Mouse (Mus musculus) E14TG2a.4 (cell line): Measurements from ENCODE around the gene Kdm4b.

Experiments used
- H3K27me3 ChIP-seq: 2 replicates; pipeline ENCODE4 v1.6.1; 2014; ENCODE audit warnings: low read length, control low read depth; ENCODE audit not compliant: insufficient read depth
- H3K36me3 ChIP-seq: 2 replicates; pipeline ENCODE4 v1.6.1; 2014; ENCODE audit warnings: low read length, control low read depth; ENCODE audit not compliant: insufficient read depth
- H3K4me1 ChIP-seq: replicated peaks from 2 replicates; pipeline ENCODE4 v1.6.1; 2014; ENCODE audit warnings: low read depth, low read length, control low read depth
- H3K4me3 ChIP-seq: replicated peaks from 2 replicates; pipeline ENCODE4 v1.5.1; 2014; ENCODE audit warnings: mild to moderate bottlenecking, low read length
- H3K9me3 ChIP-seq: 2 replicates; pipeline ENCODE4 v1.6.1; 2014; ENCODE audit warnings: low read length, control low read depth
- CTCF ChIP-seq: conservative IDR thresholded peaks from 2 replicates; pipeline ENCODE4 v1.5.1; 2014; ENCODE audit warnings: low read length
- NANOG ChIP-seq: IDR thresholded peaks from 2 replicates; pipeline ENCODE4 v1.6.1; 2014; ENCODE audit warnings: borderline replicate concordance, low read length, mixed read lengths
- POU5F1 ChIP-seq: IDR thresholded peaks from 2 replicates; pipeline ENCODE4 v1.6.1; 2014; ENCODE audit warnings: low read length, borderline replicate concordance

The Kdm4b gene

DNA sequence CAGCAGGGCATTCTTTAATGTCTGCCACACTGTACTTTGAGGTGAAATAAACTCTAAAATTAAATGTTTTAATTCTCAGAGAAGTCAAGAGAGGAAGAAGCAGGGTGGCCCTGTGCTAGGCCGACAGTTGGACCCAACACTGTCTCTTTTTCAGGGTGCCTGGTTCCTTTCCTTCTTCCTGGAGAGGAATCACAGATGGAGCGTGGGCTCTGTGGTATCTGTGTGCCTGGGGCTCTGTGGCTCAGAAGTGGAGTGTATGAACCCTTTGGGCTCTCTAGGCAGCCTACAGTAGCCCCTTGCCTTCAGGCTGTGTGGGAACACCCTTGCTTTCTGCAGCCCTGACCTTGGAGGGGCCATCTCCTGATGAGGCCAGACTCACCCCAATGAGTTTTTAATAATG lies 35.7 kb downstream of the Kdm4b start:
- Histone ChIP-seq H3K4me3 (no peak overlapping the region), H3K4me1 (peaks cover 42% of the 10 kb centered on the region), H3K27me3 (no peaks in the 10 kb centered on the region), H3K36me3 (peaks cover 95% of the 10 kb centered on the region), H3K9me3 (no peaks in the 10 kb centered on the region)
- TF ChIP-seq NANOG (no peak), CTCF (no peak), POU5F1 (no peak)

DNA sequence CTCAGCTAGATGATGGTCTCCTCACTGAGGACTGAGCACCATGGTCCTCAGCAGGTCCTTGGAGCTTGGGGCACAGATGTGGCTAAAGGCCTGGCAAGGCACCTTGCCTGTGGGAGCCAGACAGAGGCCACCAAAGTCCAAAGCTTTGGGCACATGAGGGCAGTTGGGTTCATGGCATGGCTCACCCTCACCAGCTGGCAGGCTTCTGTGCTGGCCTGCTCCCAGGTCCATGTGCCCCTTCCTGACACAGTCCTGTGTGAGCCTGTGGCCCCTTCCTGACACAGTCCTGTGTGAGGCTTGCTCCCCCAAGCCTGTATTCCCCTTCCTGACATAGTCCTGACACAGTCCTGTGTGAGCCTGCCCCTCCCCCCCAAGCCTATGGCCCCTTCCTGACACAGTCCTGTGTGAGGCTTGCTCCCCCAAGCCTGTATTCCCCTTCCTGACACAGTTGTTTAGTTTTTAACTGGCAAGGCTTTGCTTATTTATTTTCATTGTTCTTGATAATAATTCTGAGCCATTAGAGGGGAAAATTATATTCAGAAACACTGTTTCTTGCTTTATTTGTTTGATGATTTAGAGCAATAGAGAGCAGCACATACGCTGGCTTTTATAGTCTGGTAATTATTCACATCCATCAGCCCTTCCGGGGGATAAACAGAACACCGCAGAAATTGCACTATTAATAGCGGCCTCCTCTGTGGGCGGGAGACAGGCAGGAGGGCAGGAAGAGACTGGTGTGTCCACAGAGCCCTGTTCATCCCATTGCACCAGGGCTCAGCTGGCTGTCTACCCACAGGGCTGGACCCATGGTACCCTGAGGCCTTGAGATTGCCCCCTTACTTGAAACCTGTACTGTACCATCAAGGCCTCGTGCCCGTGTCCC lies 40.2 kb downstream of the Kdm4b start:
- no peaks in the 10 kb centered on the region for H3K9me3 ChIP-seq
- H3K36me3 ChIP-seq, result peaks cover 95% of the 10 kb centered on the region
- peaks cover 29% of the 10 kb centered on the region for H3K4me1 ChIP-seq
- TF ChIP-seq CTCF (no peak), POU5F1 (no peak), NANOG (no peak)
- H3K27me3 ChIP-seq, result no peaks in the 10 kb centered on the region
- H3K4me3 ChIP-seq, result no peak overlapping the region

DNA sequence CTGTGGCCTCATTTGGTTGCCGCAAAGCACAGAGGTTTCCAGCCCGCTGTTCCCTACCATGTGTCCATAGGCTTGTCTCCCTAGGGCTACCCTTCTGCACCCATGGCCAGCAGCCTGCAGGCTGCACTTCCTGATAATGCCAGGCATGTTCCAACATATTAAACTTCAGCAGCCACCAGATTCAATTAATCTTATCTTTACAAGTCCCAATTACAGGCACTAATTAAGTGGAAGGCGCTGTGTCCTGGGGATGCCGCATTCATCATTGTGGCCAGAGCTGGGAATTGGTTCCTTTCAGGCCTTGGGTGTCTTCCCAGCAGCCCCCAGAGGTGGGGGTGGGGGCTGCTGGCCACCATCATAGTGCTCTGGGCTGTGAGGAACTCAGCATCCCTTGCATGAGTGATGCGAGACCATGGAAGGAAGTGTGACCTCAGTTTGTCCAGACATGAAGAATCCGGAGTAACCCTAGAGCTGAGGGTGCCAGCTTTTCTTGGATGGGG lies 42.5 kb downstream of the Kdm4b start:
- no peak overlapping the region for H3K4me3 ChIP-seq
- H3K27me3 ChIP-seq, result no peaks in the 10 kb centered on the region
- H3K4me1 ChIP-seq, result peaks cover 14% of the 10 kb centered on the region
- H3K9me3 ChIP-seq, result no peaks in the 10 kb centered on the region
- TF ChIP-seq CTCF (no peak), POU5F1 (no peak), NANOG (no peak)
- H3K36me3 ChIP-seq, result peaks cover 96% of the 10 kb centered on the region

DNA sequence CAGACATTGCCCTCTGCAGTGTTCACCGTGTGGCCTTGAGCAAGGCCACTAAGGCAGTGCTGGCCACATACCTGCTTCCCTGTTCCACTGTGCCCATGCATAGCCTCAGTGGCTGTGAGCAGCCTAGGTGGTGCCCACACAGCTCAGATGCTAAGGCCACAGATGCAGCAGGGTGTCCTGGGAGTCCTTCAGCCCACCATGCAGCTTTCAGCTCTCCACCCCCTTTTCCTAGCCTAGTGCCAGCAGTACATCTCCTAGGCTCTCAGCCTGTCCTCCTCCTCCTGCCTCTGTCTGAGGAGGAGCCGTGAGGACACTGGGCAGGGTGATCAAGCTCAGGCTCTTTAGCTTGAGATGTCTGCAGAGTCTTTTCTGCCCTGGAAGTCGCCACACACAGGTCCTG lies 44.2 kb downstream of the Kdm4b start:
- Histone ChIP-seq H3K9me3 (no peaks in the 10 kb centered on the region), H3K4me1 (peaks cover 12% of the 10 kb centered on the region), H3K36me3 (peaks cover 99% of the 10 kb centered on the region), H3K4me3 (no peak overlapping the region), H3K27me3 (no peaks in the 10 kb centered on the region)
- TF ChIP-seq CTCF (no peak), NANOG (no peak), POU5F1 (no peak)

DNA sequence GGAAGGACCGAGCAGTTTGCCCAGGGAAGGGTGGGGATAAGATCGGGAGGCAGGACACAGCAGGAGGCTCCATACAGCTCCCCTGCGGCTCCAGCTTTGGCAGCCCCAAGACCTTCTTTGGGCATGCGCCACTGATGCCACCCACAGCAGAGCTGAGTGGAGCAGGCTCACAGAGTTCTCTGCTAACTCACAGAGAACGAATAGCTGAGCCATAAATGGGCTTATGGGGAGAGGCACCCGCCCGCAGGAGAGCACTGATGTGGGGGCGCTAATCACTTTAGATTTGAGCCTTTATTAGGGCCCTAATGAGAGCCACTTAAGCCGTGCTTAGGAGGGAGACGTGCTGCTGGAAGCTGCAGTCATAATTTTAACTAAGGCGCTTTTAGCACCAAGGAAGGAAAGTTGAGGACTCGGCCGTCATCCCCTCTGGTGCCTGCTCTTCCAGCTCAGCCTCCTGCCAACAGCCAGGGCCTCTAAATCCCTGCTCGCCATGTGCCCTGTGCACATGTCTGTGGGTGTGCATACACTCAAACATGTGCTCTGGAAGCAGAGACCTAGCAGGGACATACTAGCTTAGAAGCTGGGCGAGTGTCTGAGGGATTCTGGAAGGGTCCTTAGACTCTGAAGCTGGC lies 45.3 kb downstream of the Kdm4b start:
- H3K9me3 ChIP-seq, result no peaks in the 10 kb centered on the region
- TF ChIP-seq CTCF (no peak), POU5F1 (no peak), NANOG (no peak)
- H3K4me3 ChIP-seq, result no peak overlapping the region
- H3K36me3 ChIP-seq, result peaks cover 99% of the 10 kb centered on the region
- no peaks in the 10 kb centered on the region for H3K27me3 ChIP-seq
- H3K4me1 ChIP-seq, result peaks cover 12% of the 10 kb centered on the region

DNA sequence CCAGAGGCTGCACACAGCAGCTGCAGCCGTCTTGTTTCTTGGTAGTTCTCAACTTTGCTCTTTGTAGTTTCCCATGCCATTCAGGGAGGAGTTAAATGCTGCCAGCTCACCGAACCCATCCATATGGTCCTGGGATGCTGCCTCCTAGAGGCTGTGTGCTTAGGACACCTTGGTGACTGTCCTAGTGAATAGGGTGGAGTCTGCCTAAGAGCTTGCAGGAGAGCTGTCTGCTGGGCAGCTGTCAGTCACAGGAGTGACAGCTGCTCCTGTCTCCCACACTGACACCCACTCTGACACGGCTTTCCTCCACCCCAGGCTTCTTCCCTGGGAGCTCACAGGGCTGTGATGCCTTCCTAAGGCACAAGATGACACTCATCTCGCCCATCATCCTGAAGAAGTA lies 46.2 kb downstream of the Kdm4b start:
- no peak overlapping the region for H3K4me3 ChIP-seq
- H3K4me1 ChIP-seq, result peaks cover 12% of the 10 kb centered on the region
- H3K27me3 ChIP-seq, result no peaks in the 10 kb centered on the region
- no peaks in the 10 kb centered on the region for H3K9me3 ChIP-seq
- H3K36me3 ChIP-seq, result peaks cover 100% of the 10 kb centered on the region
- TF ChIP-seq CTCF, result 0 out of 2 replicates have a peak, but pooled peaks have one; percentile 13
- no peak for TF ChIP-seq NANOG

DNA sequence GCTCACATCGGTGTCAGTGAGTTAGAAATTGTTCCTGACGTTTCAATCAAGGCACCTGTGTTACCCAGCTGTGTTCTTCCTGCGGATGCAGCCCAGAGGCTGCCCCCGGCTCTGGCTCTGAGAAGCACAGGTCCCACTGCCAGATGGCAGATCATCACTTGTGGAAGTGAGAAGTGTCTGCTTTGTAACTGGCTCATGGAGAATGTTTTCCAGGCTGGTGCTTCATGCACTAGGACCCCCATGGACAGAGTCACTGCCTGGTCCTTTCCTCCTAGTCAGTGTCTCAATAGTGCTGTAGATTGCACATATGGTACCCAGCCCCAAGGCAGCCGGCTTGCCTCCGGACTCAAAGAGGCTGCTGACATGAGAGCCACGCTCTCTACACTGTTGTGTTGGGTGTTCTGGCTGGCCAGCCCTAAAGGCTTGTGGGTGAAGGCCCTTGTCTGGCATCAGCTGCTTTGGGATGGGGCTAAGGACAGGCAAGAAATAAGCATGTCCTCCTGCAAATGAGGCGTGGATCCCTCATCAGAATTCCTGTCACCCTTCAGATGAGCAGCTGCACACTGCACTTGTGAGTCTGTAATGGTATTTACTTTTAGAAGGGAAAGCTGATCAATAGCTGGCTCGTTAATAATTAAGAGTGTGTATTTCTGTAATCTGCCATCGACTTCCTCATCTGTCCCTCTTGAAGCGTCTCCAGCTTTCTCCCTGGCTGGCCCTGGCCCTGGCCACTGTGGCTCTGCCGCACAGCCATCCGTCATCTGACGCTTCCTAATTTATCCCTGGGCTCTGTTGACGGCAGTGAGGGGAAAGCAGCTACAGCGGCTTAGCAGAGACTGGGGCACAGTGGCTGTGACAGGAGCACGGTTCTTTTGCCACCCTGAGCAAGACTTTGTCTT lies 47.5 kb downstream of the Kdm4b start:
- Histone ChIP-seq H3K4me3 (no peak overlapping the region), H3K4me1 (peaks cover 12% of the 10 kb centered on the region), H3K9me3 (no peaks in the 10 kb centered on the region), H3K36me3 (peaks cover 100% of the 10 kb centered on the region), H3K27me3 (no peaks in the 10 kb centered on the region)
- TF ChIP-seq CTCF (no peak), POU5F1 (no peak), NANOG (no peak)

DNA sequence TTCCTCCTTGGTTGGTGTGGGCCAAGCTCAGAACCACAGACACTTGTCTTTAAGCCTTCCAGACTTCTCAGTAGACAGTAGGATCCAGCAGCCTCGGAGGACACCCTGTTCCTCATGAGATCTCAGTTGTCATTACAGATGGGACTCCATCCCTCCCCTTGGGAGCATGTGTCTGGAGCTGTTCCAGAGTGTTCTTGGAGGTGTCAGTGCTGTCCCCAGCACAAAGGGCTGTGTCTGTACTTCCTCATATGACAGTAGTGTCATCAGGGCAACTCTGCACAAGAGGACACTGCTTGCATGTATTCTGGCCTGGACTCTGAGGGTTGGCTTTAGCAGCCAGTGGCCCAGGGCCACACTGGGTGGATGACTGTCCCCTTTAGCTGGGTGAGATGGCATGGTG lies 49.0 kb downstream of the Kdm4b start:
- no peak overlapping the region for H3K4me3 ChIP-seq
- TF ChIP-seq POU5F1 (no peak), CTCF (no peak), NANOG (no peak)
- H3K9me3 ChIP-seq, result no peaks in the 10 kb centered on the region
- H3K4me1 ChIP-seq, result peaks cover 12% of the 10 kb centered on the region
- no peaks in the 10 kb centered on the region for H3K27me3 ChIP-seq
- peaks cover 100% of the 10 kb centered on the region for H3K36me3 ChIP-seq
